Mouse (Mus musculus): Measurements from ENCODE around the gene Tnpo1. TPM values are rescaled to one million over a fixed set of nuclear protein-coding genes. Genes with fewer than 3 reads are reported as not detected.

Tnpo1 gene
- polyA plus RNA-seq, 1 experiment, result 65.0 TPM

GRCm38 (mm10) chr13:98955226-98955625 lies 29.0 kb upstream of the Tnpo1 start:
- H3K4me1 ChIP-seq (ENCODE audit: control insufficient read depth, insufficient read depth, low read length), result peaks cover 24% of the 10 kb centered on the region
- no peak overlapping the region for H3K27ac ChIP-seq (ENCODE audit: insufficient read depth, low read depth, low read length)
- no peak for TF ChIP-seq CTCF (IDR thresholded peaks at IDR 0.05; ENCODE audit: low read depth, low read length)
- TF ChIP-seq POLR2A (IDR thresholded peaks at IDR 0.05; ENCODE audit: borderline replicate concordance, low read depth, low read length), result no peak
- H3K4me3 ChIP-seq (ENCODE audit: insufficient read depth, low read length), result no peak overlapping the region

GRCm38 (mm10) chr13:98953830-98954229 lies 27.6 kb upstream of the Tnpo1 start:
- no peak for TF ChIP-seq POLR2A (IDR thresholded peaks at IDR 0.05; ENCODE audit: borderline replicate concordance, low read depth, low read length)
- TF ChIP-seq CTCF (IDR thresholded peaks at IDR 0.05; ENCODE audit: low read depth, low read length), result no peak
- Histone ChIP-seq H3K4me1 (ENCODE audit: control insufficient read depth, insufficient read depth, low read length) (peaks cover 24% of the 10 kb centered on the region), H3K27ac (ENCODE audit: insufficient read depth, low read depth, low read length) (no peak overlapping the region), H3K4me3 (ENCODE audit: insufficient read depth, low read length) (no peak overlapping the region)

GRCm38 (mm10) chr13:98951951-98952350 lies 25.8 kb upstream of the Tnpo1 start:
- TF ChIP-seq POLR2A (IDR thresholded peaks at IDR 0.05; ENCODE audit: borderline replicate concordance, low read depth, low read length) (no peak), CTCF (IDR thresholded peaks at IDR 0.05; ENCODE audit: low read depth, low read length) (no peak)
- H3K27ac ChIP-seq (ENCODE audit: insufficient read depth, low read depth, low read length), result no peak overlapping the region
- peaks cover 18% of the 10 kb centered on the region for H3K4me1 ChIP-seq (ENCODE audit: control insufficient read depth, insufficient read depth, low read length)

GRCm38 (mm10) chr13:98948146-98948545 lies 22.0 kb upstream of the Tnpo1 start:
- H3K4me3 ChIP-seq (ENCODE audit: insufficient read depth, low read length), result no peak overlapping the region
- H3K4me1 ChIP-seq (ENCODE audit: control insufficient read depth, insufficient read depth, low read length), result peaks cover 7% of the 10 kb centered on the region
- TF ChIP-seq CTCF (IDR thresholded peaks at IDR 0.05; ENCODE audit: low read depth, low read length) (no peak), POLR2A (IDR thresholded peaks at IDR 0.05; ENCODE audit: borderline replicate concordance, low read depth, low read length) (no peak)
- no peak overlapping the region for H3K27ac ChIP-seq (ENCODE audit: insufficient read depth, low read depth, low read length)

More at GRCm38 (mm10) chr13:98951951-98952350, 25.8 kb upstream of the Tnpo1 start:
- no peak overlapping the region for H3K4me3 ChIP-seq (ENCODE audit: insufficient read depth, low read length)

GRCm38 (mm10) chr13:98946434-98946833 lies 20.2 kb upstream of the Tnpo1 start:
- Histone ChIP-seq H3K4me1 (ENCODE audit: control insufficient read depth, insufficient read depth, low read length) (peaks cover 13% of the 10 kb centered on the region), H3K27ac (ENCODE audit: insufficient read depth, low read depth, low read length) (no peak overlapping the region), H3K4me3 (ENCODE audit: insufficient read depth, low read length) (no peak overlapping the region)
- TF ChIP-seq CTCF (IDR thresholded peaks at IDR 0.05; ENCODE audit: low read depth, low read length) (no peak), POLR2A (IDR thresholded peaks at IDR 0.05; ENCODE audit: borderline replicate concordance, low read depth, low read length) (no peak)

- Histone ChIP-seq H3K27ac (ENCODE audit: insufficient read depth, low read depth, low read length) (no peak overlapping the region), H3K4me1 (ENCODE audit: control insufficient read depth, insufficient read depth, low read length) (peaks cover 13% of the 10 kb centered on the region), H3K4me3 (ENCODE audit: insufficient read depth, low read length) (no peak overlapping the region)
- no peak for TF ChIP-seq POLR2A (IDR thresholded peaks at IDR 0.05; ENCODE audit: borderline replicate concordance, low read depth, low read length)
- TF ChIP-seq CTCF (IDR thresholded peaks at IDR 0.05; ENCODE audit: low read depth, low read length), result no peak
Observed at GRCm38 (mm10) chr13:98945908-98946307, 19.7 kb upstream of the Tnpo1 start.

- Histone ChIP-seq H3K27ac (ENCODE audit: insufficient read depth, low read depth, low read length) (peak overlapping the region; percentile 85), H3K4me3 (ENCODE audit: insufficient read depth, low read length) (no peak overlapping the region), H3K4me1 (ENCODE audit: control insufficient read depth, insufficient read depth, low read length) (peaks cover 13% of the 10 kb centered on the region)
- no peak for TF ChIP-seq CTCF (IDR thresholded peaks at IDR 0.05; ENCODE audit: low read depth, low read length)
Observed at GRCm38 (mm10) chr13:98945381-98945780, 19.2 kb upstream of the Tnpo1 start.

GRCm38 (mm10) chr13:98944620-98945081 lies 18.5 kb upstream of the Tnpo1 start:
- H3K4me3 ChIP-seq (ENCODE audit: insufficient read depth, low read length), result peak overlapping the region; percentile 63
- no peak for TF ChIP-seq POLR2A (IDR thresholded peaks at IDR 0.05; ENCODE audit: borderline replicate concordance, low read depth, low read length)
- H3K4me1 ChIP-seq (ENCODE audit: control insufficient read depth, insufficient read depth, low read length), result peaks cover 13% of the 10 kb centered on the region
- H3K27ac ChIP-seq (ENCODE audit: insufficient read depth, low read depth, low read length), result peak overlapping the region; percentile 85

- H3K4me3 ChIP-seq (ENCODE audit: insufficient read depth, low read length), result no peak overlapping the region
- H3K27ac ChIP-seq (ENCODE audit: insufficient read depth, low read depth, low read length), result no peak overlapping the region
- H3K4me1 ChIP-seq (ENCODE audit: control insufficient read depth, insufficient read depth, low read length), result peaks cover 13% of the 10 kb centered on the region
- TF ChIP-seq POLR2A (IDR thresholded peaks at IDR 0.05; ENCODE audit: borderline replicate concordance, low read depth, low read length), result no peak
- TF ChIP-seq CTCF (IDR thresholded peaks at IDR 0.05; ENCODE audit: low read depth, low read length), result no peak
Observed at GRCm38 (mm10) chr13:98942360-98942759, 16.2 kb upstream of the Tnpo1 start.

GRCm38 (mm10) chr13:98941829-98942343 lies 15.7 kb upstream of the Tnpo1 start:
- TF ChIP-seq CTCF (IDR thresholded peaks at IDR 0.05; ENCODE audit: low read depth, low read length) (no peak), POLR2A (IDR thresholded peaks at IDR 0.05; ENCODE audit: borderline replicate concordance, low read depth, low read length) (no peak)
- Histone ChIP-seq H3K27ac (ENCODE audit: insufficient read depth, low read depth, low read length) (no peak overlapping the region), H3K4me1 (ENCODE audit: control insufficient read depth, insufficient read depth, low read length) (peaks cover 13% of the 10 kb centered on the region), H3K4me3 (ENCODE audit: insufficient read depth, low read length) (no peak overlapping the region)

- Histone ChIP-seq H3K4me3 (ENCODE audit: insufficient read depth, low read length) (no peak overlapping the region), H3K4me1 (ENCODE audit: control insufficient read depth, insufficient read depth, low read length) (peaks cover 3% of the 10 kb centered on the region), H3K27ac (ENCODE audit: insufficient read depth, low read depth, low read length) (no peak overlapping the region)
- no peak for TF ChIP-seq POLR2A (IDR thresholded peaks at IDR 0.05; ENCODE audit: borderline replicate concordance, low read depth, low read length)
- no peak for TF ChIP-seq CTCF (IDR thresholded peaks at IDR 0.05; ENCODE audit: low read depth, low read length)
Observed at GRCm38 (mm10) chr13:98937108-98937507, 10.9 kb upstream of the Tnpo1 start.
